Mouse (Mus musculus) kidney, embryonic 15.5 days (tissue): ENCODE measurements around the gene Gm3327. TPM values are rescaled to one million over a fixed set of nuclear protein-coding genes. Genes with fewer than 3 reads are reported as not detected.
"Not testable (repeated sequence)": the region's sequence is repeated elsewhere in the genome, so short reads cannot be mapped to it uniquely, and the experiment has no call there.

Source experiments
- ATAC-seq: fragments of 200-750 bp; cut with Nextera tagmentation; replicated peaks from 2 replicates; pipeline ENCODE4 v1.8.0; 2017; ENCODE audit warnings: moderate TSS enrichment; ENCODE audit not compliant: low FRiP score
- H3K27ac ChIP-seq: fragments of 300-500 bp; sonication (generic); 2 replicates; pipeline ENCODE4 v1.5.1; 2015; ENCODE audit warnings: mild to moderate bottlenecking, inconsistent platforms
- H3K27me3 ChIP-seq: fragments of 300-500 bp; sonication (generic); 2 replicates; pipeline ENCODE4 v1.6.1; 2015; ENCODE audit warnings: inconsistent platforms
- H3K36me3 ChIP-seq: fragments of 300-500 bp; sonication (generic); 2 replicates; pipeline ENCODE4 v1.6.1; 2015; ENCODE audit warnings: inconsistent platforms
- H3K4me1 ChIP-seq: fragments of 300-500 bp; sonication (generic); 2 replicates; pipeline ENCODE4 v1.6.1; 2015; ENCODE audit warnings: inconsistent platforms
- H3K4me2 ChIP-seq: fragments of 300-500 bp; sonication (generic); 2 replicates; pipeline ENCODE4 v1.6.1; 2015; ENCODE audit warnings: moderate library complexity, mild to moderate bottlenecking, inconsistent platforms
- H3K4me3 ChIP-seq: fragments of 300-500 bp; sonication (generic); replicated peaks from 2 replicates; pipeline ENCODE4 v1.5.1; 2015; ENCODE audit warnings: mild to moderate bottlenecking, inconsistent platforms
- H3K9ac ChIP-seq: fragments of 300-500 bp; sonication (generic); 2 replicates; pipeline ENCODE4 v1.6.1; 2015; ENCODE audit warnings: mild to moderate bottlenecking, inconsistent platforms
- H3K9me3 ChIP-seq: fragments of 300-500 bp; sonication (generic); replicated peaks from 2 replicates; pipeline ENCODE4 v1.6.1; 2016; ENCODE audit warnings: inconsistent platforms
- WGBS: fragments of 180-500 bp; shearing (Covaris S2); methylation state at CpG from one replicate; pipeline ENCODE4 v1.1.7; 2015; ENCODE audit warnings: mixed read lengths; 5-methylcytosine and 5-hydroxymethylcytosine counted together
- polyA plus RNA-seq: library from polyadenylated mRNA; unstranded; fragments of >200 nt; fragmentation: Nextera tagmentation; extraction: Ambion mirVana; gene quantifications from 2 replicates; pipeline ENCODE4 v1.2.1, GENCODE M21; 2015

The Gm3327 gene
- not detected in 2 replicates for polyA plus RNA-seq

DNA sequence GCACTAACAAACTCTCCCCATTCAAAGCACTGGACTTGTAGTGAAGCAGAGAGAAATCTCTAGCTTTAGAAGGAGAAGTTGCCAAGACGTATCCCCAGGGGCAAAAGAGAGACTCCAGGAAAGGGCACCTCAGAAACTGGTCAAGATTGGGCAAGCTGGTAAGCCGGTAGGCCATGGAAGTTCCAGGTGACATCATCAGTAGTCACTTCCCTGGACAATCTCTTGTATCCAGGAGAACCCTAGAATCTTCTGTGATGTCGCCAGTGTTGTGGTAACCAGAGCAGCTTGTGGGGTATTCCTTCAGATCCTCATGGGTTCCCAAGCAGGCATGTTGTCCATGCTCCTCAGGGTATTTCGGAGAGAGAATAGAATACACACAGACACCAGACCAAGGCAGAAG lies at the start of gene Gm3327:
Gm3327 (plus strand) TSS at position 301 of the 400 bp plus-strand sequence.
- not testable (repeated sequence) for H3K36me3 ChIP-seq, H3K4me2 ChIP-seq, H3K9ac ChIP-seq, H3K4me1 ChIP-seq, H3K9me3 ChIP-seq, H3K27me3 ChIP-seq, H3K4me3 ChIP-seq, ATAC-seq, H3K27ac ChIP-seq
- 79% methylated on average over 3 of the region's 4 CpGs for WGBS

DNA sequence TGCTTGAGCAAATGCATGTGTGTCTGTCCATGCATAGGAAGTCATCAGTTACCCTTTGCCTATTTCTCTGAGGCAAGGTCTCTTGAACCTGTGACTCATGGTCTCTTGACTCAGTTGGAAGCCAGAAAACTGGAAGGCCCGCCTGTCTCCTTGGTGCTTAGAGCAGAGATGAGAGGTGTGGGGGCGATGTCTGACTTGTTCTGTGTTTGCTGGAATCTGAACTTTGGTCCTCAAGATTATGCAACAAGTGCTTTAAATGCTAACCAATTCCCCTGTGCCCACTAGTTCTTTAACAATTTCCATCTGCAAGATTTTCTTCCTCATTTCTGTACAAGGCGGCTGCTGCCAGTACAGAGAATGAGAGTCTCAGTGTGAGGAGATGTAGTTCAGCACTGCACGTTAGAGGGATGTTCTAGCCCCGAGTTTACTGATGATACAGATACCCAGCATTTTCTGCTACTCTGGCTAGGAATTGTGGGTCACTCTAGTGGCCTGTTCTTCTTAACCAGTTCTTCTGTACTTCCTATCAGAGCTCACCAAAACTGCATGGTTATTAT lies 45.8 kb upstream of the Gm3327 start:
- not testable (repeated sequence) for ATAC-seq

DNA sequence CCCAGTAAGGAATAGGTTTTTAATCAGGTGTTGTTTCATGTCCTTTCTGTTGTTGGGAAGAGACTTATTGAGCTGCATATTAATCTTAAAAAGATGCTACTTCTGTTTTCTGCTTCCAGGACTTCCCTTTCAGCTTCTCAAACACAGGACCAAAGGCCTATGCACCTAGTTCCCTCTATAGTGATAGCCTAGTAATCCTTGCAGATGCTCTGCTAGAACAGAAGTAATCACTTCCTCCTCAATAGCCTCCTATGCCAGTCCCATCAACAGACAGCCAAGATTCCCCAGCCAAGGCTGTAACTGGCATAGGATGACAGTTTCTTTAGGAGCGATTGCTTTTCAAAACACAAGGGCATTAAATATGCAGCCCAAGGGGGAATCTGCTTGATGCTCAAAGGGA lies 37.1 kb upstream of the Gm3327 start:
- WGBS = 80% methylated on average over 1 of the region's 1 CpGs
- not testable (repeated sequence) for H3K4me1 ChIP-seq, H3K4me3 ChIP-seq, H3K9ac ChIP-seq, H3K27me3 ChIP-seq, H3K4me2 ChIP-seq, H3K36me3 ChIP-seq, H3K27ac ChIP-seq, H3K9me3 ChIP-seq, ATAC-seq

More for the DNA sequence above, 45.8 kb upstream of the Gm3327 start:
- not testable (repeated sequence) for H3K4me2 ChIP-seq, H3K9me3 ChIP-seq, H3K4me1 ChIP-seq, H3K27me3 ChIP-seq, H3K27ac ChIP-seq, H3K36me3 ChIP-seq, H3K9ac ChIP-seq, H3K4me3 ChIP-seq
- 76% methylated on average over 5 of the region's 5 CpGs for WGBS

DNA sequence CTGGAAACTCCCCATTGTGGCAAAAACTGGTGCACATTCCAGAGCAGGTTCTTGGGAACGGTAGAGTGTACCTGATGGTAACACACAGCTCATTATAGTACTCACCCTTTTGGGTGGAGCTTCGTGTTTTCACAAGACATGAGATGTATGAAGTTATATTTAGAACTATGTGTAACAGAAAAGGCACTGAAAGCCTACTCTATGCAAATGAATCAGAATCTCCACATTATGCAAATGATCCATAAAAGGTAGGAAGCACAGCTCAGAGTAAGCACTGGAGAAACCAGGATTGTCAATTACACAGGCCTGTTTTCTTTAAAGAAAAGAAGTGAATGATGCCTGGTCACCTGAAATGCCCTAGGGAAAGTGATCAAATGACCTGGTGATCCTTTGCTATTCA lies 36.1 kb upstream of the Gm3327 start:
- not testable (repeated sequence) for ATAC-seq
- 82% methylated on average over 2 of the region's 2 CpGs for WGBS

DNA sequence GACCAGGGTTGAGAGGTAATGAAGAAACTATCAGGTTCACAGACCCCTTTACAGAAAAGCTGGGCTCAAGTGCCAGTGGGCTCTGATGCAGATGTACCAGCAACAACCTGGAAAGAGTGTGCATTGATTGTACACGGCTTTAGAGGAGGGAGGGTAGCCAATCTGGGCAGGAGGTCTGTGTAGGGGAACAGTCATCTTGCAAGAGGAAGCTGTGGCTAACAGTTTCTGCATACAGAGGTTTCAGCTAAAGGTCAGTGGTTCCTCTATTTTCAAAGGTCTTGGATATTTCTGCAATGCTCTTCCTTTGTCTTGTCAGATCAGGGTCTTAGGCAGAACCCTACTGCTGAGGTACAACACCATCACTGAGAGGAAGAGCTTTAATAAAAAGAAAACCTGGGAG lies 32.1 kb upstream of the Gm3327 start:
- ATAC-seq, H3K4me3 ChIP-seq, H3K4me2 ChIP-seq, H3K9ac ChIP-seq, H3K27me3 ChIP-seq, H3K27ac ChIP-seq, H3K36me3 ChIP-seq, H3K9me3 ChIP-seq, H3K4me1 ChIP-seq: not testable (repeated sequence)
- 48% methylated on average over 1 of the region's 1 CpGs for WGBS

More for the DNA sequence above, 36.1 kb upstream of the Gm3327 start:
- not testable (repeated sequence) for H3K27ac ChIP-seq, H3K4me1 ChIP-seq, H3K9me3 ChIP-seq, H3K4me3 ChIP-seq, H3K4me2 ChIP-seq, H3K36me3 ChIP-seq, H3K27me3 ChIP-seq, H3K9ac ChIP-seq

DNA sequence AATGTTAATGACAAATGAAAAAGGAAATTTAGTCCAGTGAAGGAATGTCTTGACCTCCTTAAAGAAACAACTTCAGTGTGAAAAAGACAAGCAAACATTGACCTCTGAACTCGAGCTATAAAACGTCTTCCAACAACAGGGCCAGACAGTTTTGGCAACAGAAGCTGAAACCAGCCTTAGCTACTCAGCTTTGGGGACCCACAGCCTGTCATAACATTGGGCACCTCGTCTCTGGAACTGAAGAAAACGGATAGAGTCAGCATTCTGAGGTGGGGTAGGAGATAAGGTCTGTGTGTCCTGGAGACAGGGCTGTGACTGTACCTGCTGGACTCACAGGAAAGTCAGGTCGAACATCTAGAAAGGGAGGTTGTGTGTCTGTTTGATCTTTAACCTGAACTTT lies 29.2 kb upstream of the Gm3327 start:
- H3K36me3 ChIP-seq, H3K9me3 ChIP-seq, H3K4me1 ChIP-seq, H3K27me3 ChIP-seq, H3K4me3 ChIP-seq, H3K4me2 ChIP-seq, H3K27ac ChIP-seq, H3K9ac ChIP-seq: not testable (repeated sequence)
- WGBS = 12% methylated on average over 5 of the region's 5 CpGs
- ATAC-seq = 0 out of 2 replicates have a peak, but pooled peaks have one; percentile 36

DNA sequence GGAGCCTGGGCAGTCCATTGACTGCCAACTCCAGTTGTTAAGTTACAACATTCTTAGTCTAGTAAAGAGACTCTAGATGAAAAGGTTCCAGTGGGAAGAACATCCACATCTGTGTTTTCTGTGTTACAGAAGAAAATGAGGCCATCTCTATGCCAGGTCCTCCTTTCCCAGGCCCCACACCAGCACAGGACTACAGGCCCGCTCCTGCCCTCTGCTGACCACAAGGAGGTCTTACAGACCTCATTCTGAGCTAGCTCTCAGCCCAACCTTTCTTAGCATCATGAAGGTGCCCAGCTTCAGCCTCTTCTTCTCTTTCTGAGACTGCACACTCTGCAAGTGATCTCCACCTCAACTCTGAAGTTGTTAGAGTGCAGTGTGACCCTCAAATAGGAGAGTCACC lies 23.6 kb upstream of the Gm3327 start:
- not testable (repeated sequence) for ATAC-seq, H3K27me3 ChIP-seq, H3K4me2 ChIP-seq, H3K9ac ChIP-seq, H3K9me3 ChIP-seq, H3K4me3 ChIP-seq, H3K27ac ChIP-seq, H3K4me1 ChIP-seq, H3K36me3 ChIP-seq
- no CpG with 5 or more reads among the region's 1 CpGs for WGBS

DNA sequence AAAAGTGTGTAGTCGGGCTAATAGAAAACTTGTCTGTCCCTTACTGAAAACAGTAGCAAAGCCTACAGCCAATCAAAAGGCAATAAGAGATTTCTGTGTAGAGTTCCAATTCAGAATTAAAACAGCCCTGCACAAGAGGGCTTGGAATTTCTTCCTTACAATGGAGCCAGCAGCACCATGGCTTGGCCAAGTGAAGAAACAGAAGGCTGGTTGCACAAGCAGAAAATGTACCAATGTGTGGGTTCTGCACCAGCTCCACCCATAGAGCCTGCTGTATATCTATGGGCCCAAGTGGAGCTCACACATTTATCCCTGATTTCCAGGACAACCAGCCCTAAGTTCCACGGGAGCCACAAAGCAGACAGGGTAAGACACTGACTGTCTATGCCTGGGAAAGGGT lies 21.3 kb upstream of the Gm3327 start, which contains the start of gene Ear2:
Ear2 (plus strand) TSS at position 301 of the 400 bp plus-strand sequence.
- H3K9ac ChIP-seq, H3K4me3 ChIP-seq, H3K4me1 ChIP-seq, H3K27me3 ChIP-seq, ATAC-seq, H3K27ac ChIP-seq, H3K9me3 ChIP-seq, H3K4me2 ChIP-seq, H3K36me3 ChIP-seq: not testable (repeated sequence)
- 84% methylated on average over 2 of the region's 2 CpGs for WGBS

DNA sequence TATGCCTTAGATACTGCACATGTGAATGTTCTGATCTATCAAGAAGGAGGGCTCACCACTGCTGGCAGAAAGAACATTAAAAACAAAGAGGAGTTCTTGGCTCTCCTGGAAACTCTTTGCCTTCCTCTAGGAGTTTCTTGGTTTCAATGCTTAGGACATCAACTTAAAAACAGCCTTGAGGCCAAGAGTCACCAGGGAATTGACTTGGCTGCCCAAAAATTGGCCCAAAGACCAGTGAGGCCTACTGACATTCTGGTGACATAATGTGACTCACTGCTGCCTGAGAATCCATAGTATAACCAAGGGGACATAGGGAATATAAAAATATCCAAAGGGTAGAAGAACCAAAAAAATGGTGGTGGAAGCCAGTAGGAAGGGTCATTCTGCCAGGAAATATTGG lies 12.7 kb upstream of the Gm3327 start:
- no peak overlapping the region for H3K9ac ChIP-seq
- no peak overlapping the region for H3K27ac ChIP-seq
- H3K4me3 ChIP-seq = no peak overlapping the region
- H3K9me3 ChIP-seq = no peaks in the 10 kb centered on the region
- H3K4me2 ChIP-seq = no peak overlapping the region
- ATAC-seq = no peak
- H3K36me3 ChIP-seq = no peaks in the 10 kb centered on the region
- no peaks in the 10 kb centered on the region for H3K27me3 ChIP-seq
- no peaks in the 10 kb centered on the region for H3K4me1 ChIP-seq

Other genes with a start within 250 kb of the Gm3327 start
- 0.55 TPM in 1 of 2 replicates, not detected in the other for gene Ear1, start 248.3 kb upstream of the Gm3327 start, polyA plus RNA-seq
- gene Ear10, start 200.3 kb upstream of the Gm3327 start, polyA plus RNA-seq = not detected in 2 replicates
- gene Gm8113, start 198.5 kb upstream of the Gm3327 start, polyA plus RNA-seq = 18.1 and 19.1 TPM in 2 replicates
- not detected in 2 replicates for gene Ang5, start 166.8 kb upstream of the Gm3327 start, polyA plus RNA-seq
- not detected in 2 replicates for gene Ang6, start 121.6 kb upstream of the Gm3327 start, polyA plus RNA-seq
- 0.32 and 0.83 TPM in 2 replicates for gene Ear2, start 21.2 kb upstream of the Gm3327 start, polyA plus RNA-seq
- not detected in 2 replicates for gene Gm8212, start 73.8 kb downstream of the Gm3327 start, polyA plus RNA-seq
- not detected in 2 replicates for gene 4930503E14Rik, start 89.4 kb downstream of the Gm3327 start, polyA plus RNA-seq
- gene Gm8220, start 161.7 kb downstream of the Gm3327 start, polyA plus RNA-seq = not detected in 2 replicates
- gene Gm5930, start 214.7 kb downstream of the Gm3327 start, polyA plus RNA-seq = not detected in 2 replicates
- not detected in 2 replicates for gene Gm8229, start 241.5 kb downstream of the Gm3327 start, polyA plus RNA-seq